Mouse (Mus musculus): Measurements from ENCODE around the gene Cdh20.

The Cdh20 gene

DNA sequence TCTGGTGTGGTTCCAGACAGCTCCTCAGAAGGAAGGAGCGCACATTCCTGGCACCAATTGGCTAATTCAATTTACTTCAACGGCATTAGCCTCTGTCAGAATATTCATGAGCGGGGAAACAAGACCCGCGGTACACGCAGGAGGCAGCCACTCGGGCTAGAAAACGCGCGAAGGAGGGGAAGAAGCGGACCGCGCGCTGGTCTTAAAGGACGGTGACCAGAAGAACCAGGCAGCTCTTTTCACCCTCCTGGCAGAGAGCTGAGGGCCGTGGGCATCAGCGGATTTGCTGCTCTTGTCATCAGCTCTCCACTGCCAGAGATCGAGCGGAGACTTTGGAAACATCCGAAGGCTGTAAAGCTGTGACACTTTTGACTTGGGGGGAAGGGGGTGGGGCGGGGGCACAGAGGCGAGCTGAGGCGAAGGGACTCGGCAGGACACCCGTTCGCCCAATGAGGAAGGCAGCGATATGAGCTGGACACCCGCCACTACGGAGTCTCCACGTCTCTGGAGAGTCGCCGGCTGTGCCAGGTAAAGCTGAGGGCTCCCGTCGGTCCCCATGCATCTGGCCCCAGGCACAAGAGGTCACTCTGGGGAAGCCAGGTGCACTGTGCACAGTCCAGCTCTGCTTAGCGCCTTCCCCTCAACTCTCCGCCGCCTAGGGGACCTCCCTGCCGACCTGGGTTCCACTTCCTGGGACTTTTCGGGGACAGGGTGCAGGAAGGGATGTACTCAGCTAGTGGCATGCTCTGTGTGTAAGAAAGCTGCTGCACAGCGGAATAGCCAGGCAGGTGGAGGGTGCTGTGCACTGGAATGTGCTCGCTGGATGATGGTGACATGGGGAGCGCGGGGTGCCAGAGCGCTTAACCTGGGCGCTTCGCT, at the start of gene Cdh20:
Gene Cdh20 (plus strand): TSS at position 159 of the 879 bp plus-strand sequence.
- DNase-seq (ENCODE audit: low spot score) = no peak

DNA sequence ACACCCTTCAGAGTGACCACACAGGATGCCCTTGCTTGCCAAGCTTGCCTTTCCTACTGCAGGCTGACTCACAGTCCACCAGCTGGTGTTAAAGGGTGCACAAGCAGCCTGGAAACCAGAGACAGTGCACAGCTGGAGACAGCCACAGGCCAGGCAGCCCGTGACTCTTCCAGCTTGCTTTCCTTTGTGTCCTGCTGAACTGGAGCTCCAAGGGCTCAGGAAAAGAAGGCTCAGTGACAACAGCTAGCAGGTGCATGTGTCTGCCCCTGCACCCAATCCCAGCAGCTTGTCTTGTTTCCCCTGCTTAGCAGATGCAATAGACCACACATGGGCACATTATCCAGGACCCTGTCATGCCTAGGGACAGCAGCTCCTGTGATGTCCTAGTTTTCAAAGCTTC, 21.5 kb upstream of the Cdh20 start:
- no peak for DNase-seq (ENCODE audit: low spot score)

DNA sequence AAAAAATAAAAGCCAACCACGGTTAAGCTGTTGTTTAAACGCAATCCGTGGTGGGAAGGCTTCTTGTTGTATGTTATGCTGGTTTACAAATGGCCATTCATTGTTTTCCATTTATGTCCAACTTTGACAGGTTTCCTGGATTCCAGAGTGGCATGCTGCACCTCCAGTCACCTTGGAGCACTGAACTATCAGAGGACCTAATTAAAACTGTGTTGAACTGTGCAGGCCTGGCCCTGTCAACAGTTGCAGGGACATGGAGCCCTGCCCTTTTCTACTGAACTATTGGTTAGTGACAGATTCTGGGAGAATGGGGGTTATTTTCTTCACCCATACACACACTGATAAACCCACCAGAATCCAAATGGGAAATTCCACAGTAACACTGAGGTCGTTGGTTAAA, 20.9 kb upstream of the Cdh20 start:
- DNase-seq (ENCODE audit: low spot score) = no peak

DNA sequence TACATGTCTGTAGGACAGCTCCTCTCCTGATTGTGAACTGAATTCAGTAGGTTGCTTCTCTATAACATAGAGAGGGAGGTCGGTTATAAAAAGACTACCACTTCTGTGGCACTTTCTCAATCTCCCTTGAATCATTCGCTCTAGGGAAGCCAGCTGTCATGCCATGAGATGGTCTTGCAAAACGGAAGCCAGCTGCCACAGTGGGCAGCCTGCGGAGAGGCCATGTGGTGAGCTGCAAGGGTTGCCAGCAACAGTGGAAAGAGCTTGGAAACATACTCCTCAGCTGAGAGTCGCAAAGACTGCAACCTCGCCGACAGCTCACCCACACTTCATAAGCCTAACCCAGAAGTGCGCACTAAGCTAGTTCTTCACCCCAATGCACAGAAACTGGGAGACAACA, 13.8 kb upstream of the Cdh20 start:
- no peak for DNase-seq (ENCODE audit: low spot score)

DNA sequence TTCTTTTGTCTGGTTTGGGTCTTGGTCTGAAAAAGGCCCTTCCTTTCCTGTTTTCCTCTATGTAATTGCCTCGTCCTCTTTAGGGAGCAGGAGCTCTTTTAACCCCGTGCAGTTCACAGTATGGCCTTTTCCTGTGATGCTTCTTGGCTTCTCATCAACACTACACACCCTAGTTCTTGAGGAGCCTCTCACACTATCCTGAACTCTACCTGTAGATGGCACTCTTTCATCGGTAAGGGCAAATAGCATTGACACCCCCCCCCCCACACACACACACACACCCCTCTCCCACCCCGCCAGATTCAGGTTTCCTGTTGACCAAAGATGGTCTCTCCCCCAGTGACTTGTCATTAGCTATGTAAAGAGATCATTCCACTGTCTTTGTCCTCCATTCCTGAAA, 12.4 kb upstream of the Cdh20 start:
- no peak for DNase-seq (ENCODE audit: low spot score)

DNA sequence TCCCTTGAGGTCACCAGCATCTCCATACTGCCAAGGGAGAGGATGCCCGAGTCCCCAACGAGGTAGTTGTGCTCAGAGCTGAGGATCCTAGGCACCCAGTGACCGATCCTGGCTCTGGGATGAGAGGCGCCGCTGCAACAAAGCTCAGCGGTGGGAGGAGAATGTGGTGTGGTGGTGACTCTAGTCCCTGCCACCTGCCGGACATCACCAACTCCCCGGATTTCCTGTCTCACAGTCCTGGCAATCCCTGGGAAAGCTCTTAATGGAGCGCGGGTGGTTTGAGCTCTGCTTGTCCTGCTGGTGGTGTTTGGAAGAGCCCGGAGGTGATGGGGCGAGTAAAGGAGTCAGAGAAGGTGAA, 900 bp downstream of the Cdh20 start:
- DNase-seq (ENCODE audit: low spot score) = no peak

DNA sequence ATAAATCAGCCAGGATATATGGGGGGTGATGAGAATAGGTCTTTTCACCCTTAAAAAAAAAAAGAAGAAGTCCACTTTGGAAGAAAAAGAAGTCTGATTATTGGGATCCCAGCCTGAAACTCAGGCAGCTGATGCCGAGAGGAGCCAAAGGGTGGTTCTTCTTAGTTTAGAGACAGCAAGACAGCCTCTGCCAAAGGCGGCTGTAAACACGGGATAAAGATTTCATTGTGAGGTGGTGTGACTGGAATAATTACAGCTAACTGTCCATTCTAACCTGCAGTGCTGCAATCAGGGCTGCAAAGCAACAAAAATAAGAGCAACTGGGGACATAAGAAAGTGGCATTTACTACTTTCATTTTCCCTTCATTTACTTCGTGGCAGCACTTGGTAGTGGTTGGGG, 3.6 kb downstream of the Cdh20 start:
- no peak for DNase-seq (ENCODE audit: low spot score)

DNA sequence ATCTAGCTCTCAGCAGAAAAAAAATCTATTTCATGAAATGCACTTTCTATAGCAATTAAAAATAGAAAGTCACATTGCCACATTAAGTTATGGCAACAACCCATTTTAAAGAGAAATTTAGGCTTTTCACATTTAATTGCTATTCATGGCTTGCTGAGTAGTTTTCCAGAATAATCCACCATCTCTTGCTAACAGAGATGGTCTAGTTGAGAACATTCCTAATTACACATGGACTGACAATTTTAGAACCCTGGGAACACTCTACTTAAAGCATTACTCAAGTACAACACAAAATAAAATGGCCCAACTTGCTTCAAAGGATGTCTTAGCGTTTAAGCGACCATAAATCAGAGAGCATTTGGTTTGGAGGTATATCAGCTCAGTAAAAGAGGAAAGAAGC, 4.9 kb downstream of the Cdh20 start:
- no peak for DNase-seq (ENCODE audit: low spot score)

DNA sequence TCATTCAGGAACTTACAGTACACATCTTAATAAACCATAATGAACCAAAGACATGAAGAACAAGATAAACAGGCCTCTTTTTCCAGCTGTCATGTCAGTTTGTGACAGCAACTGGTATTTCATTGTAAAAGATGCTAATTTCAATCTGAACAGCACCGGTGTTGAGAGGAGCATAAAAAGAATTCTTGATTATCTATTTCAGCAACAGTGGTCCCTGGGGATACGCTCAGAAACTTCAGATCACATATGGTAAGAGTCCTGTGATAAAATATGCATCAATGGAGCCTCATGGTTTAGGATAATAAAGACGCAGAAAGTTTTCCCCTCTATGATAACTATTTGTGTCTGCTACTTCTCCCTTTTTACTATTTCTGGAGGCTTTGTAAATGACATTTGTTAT, 25.2 kb downstream of the Cdh20 start:
- DNase-seq (ENCODE audit: low spot score) = no peak

DNA sequence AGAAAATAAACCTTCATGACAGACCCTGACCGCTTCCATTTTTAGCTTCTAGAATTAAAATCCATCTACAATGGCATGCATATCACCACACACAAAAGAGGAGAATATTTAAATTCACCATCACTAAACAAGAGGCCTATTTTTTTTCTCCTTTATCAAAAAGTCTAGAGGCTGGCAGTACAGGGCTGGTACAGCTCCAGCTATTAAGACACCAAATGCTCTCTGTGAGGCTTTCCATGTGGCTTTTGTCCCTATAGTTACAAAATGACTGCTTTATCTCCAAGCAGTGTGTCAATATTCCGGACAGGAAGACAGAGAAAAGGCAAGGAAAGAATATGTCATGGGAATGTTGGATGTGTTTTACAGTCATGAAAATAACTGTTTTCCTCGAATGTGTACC, 27.8 kb downstream of the Cdh20 start:
- DNase-seq (ENCODE audit: low spot score) = no peak

DNA sequence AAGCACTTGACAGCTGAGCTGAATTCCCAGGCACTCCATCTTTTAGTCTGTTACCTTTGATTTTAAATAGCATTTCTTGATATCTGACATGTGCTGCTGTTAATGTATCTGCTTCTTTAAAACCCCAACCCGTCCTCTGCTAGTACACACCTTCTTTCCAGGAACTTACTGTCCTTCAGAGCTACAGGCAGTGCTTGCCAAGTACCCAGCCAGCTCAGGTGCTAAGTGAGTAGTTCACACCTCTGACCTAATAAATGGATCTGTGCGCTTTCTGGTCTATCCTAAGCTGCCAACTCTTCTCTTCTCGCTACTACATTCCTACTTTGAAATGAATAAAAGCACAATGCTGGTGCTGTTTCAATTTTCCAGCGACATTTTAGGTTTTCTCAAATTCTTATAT, 28.8 kb downstream of the Cdh20 start:
- no peak for DNase-seq (ENCODE audit: low spot score)

DNA sequence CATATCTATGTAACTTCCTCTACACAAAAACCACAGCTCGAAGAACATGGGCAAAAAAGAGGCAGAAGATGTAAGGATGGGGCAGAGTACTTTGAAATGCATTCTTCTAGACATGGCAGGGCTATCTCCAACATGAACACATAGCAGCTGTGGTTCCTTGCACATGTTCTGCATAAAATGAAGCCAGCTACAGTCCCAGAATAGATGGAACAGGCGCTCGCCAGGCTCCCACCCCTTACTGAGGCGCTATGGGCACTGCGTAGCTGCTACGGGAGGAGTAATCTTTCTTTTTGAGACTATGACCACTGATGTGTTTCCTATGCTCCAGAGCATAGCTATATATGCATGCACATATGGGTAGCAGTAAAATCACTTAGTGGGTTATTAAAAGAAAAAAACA, 36.4 kb downstream of the Cdh20 start:
- DNase-seq (ENCODE audit: low spot score) = no peak

DNA sequence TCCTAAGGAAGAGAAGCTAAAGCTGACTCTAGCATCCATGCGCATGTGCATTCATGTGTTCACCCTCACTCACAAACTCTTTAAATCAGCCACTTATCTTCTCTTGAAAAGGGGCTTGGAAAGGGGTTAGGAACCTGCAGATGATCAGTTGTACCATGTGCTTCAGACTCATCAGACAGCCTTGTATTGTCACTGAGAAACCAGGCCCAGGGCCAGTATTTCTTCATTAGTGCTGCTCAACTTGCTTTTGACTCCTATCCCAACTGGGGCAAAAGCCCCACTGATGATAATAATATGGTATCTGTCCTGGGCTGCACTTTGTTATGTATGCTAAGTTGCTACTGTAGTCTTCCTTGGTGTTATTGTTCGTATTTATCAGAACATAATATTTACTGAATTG, 38.9 kb downstream of the Cdh20 start:
- DNase-seq (ENCODE audit: low spot score) = no peak

DNA sequence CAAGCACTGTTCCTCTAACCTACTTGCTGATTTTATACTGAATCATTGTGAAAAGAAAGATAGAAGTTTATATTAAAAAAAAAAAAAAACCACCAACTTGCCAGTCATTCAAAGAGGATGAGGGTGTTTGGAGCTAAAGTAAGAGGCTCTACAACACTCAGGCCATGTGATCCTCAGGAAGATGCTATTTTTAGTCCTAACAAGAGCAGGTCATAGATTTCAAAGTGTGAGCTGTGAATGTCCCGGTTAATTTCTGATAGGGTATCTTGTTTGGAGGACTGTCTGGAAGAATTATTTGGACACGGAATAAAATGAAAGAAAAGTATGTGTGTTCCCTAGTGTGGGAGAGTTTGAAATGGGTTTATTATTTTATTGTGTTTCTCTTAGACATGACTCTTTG, 49.2 kb downstream of the Cdh20 start:
- DNase-seq (ENCODE audit: low spot score) = no peak

DNA sequence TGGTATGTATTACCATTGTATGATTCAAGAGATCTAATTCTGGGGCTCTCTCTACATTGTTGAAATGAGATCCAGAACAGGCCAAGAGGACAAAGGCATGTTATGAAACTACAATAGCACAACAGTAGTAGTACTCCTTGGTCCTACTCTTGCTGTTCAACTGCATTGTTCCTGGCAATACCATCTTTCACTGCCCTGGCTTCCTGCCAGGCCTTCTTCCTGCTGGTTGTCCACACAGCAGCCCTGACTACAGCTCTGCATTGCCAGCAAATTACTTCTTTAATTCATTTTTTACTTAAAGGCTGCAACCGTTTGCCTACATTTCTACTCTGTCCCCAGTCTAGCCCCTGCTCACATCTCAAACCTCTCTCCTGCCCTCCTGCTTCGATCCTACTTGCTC, 59.8 kb downstream of the Cdh20 start:
- no peak for DNase-seq (ENCODE audit: low spot score)

DNA sequence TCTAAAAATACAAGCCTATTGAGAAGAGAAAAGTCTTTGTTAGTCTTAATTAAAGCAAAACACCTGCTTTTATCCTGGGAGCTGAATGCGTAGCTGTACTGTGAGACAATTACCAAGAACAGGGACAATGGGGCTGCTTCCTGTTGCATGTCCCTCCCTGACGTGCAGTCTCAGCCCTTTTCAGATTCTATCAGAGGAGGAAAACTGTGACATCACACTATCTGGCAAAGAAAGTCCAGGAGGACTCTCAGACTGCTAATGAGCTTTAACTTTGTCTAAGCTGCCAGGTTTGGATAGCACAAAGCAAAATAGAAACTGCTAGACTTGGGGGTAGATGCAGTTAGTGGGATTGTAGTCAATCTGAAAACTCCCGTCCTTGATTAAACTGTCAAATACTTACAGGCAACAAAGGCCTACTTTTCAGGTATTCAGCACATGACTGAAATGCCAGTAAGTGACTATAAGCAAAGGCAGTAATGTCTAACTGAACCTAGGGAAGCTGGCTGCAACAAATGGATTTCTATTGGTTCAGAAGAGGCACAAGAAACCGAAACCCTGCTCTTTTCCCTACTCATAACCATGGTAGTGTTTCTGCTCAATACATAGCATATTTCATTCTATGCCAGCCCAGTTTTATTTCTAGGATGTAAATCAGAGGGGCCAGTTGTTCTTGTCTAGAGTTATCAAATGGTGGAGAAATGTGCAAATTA, 70.0 kb downstream of the Cdh20 start:
- no peak for DNase-seq (ENCODE audit: low spot score)

DNA sequence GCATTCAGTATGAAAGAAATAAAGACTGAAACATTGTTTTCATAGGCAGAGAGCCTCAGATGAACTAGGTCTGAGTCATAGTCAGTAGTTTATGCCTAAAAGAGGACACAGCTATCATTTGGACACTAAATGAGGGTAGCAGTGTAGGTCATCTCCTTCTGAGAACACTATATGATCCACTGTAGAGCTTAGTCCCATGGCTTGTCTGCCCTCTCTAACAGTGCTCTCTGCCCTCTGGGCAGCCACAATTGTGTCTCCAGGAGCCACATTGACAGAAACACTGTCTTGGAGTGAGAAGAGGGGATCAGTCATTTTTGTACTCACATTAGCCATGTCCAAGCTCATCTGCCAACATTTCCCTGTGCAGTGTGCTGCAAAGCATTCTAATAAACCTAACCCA, 70.7 kb downstream of the Cdh20 start:
- no peak for DNase-seq (ENCODE audit: low spot score)

DNA sequence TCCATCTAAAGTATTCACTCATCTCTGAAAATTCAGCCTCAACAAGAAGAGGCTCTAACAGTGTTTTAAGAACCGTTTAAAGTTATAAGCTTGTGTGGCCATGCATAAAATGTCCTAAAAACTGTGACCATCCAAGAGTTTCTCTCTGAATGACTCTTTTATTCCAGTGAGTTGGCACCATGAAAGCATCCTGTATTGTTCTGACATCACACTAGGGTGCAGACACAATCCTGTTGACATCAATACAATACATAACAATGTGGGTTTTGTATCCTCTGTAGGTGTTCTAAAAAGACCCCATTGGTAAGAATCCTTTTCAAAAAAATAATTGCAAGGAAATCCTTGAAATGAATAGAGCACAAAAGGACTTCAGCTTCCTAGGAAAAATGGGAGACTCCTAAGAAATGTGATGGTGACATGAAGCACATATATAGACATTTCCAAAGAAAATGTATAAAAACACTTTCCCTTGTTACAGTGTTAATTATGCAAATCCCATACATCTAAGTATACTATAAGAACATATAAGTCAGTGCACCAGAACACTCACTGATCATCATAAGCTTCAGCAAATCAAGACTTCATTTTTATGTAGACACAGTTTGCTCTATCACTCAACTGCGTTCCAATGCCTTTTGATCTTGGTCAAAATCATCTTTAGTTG, 80.1 kb downstream of the Cdh20 start:
- no peak for DNase-seq (ENCODE audit: low spot score)

DNA sequence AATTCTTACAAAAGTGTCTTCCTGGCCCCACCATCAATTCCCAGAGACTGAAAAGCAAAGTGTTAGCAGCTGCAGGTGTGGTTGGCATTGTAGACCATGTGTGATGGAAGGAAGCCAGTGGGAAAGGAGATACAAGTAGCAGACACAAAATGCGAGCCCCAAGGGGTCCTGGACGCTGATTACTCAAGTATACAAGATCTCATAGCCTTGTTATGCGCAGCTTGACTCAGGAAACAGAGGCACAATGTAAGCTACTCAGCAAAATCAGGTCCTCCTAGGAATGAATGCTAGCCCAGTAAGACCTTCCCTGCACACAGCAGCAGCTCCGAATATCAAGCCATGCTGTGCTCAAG, 80.6 kb downstream of the Cdh20 start:
- no peak for DNase-seq (ENCODE audit: low spot score)

DNA sequence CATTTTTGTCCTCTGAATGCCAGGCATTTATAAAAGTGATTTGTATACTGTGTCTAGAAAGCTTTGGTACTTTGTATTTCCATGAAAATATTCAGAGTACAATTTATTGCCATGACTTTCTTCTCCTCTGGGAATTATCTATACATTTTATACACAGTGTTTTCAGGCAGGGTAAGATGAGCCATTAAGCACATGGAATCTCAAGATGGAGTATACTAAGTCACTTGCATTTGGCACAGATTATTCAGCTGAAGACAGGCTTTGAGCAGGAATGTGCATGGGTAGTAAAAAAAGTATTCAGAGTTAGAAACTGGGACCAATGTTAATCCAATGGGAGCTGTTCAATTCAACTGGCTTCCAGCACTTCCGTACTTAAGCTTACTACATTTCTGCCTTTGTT, 109.1 kb downstream of the Cdh20 start:
- no peak for DNase-seq (ENCODE audit: low spot score)

DNA sequence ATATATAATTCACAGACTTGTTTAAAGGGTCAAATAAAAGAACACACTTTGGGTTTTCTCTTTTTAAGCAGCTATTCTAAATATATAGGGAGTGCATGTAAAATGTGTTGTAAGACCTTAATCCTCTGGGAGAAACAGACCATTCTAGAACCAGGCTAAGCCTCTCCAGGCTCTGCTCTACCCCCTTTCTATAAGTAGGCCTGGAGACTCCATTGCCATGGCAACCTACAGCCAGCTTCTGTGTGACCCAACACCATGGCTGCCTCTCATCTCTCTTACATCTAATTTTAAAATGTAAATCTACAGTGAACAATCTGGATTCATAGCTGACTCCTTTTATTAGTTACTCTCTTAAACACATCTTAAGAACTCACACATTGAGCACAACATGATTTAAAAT, 133.5 kb downstream of the Cdh20 start:
- no peak for DNase-seq (ENCODE audit: low spot score)

DNA sequence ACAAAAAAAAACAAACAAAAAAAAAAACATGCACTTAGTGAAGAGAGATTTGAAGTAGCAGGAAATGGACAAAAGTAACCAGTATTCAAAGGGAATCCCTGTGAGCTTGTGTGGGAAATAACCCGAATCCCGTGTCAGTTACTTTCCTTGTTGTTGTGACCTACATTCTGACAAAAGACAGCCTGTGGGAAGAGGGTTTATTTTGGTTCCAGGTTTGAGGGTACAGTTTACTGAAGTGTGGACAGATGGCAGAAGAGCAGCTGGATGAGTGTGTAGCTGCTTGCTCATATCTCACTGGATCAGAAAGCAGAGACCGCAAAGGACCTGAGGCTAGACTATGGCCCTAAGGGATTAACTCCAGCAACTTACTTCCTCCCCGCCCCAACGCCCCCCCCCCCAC, 135.1 kb downstream of the Cdh20 start:
- no peak for DNase-seq (ENCODE audit: low spot score)

DNA sequence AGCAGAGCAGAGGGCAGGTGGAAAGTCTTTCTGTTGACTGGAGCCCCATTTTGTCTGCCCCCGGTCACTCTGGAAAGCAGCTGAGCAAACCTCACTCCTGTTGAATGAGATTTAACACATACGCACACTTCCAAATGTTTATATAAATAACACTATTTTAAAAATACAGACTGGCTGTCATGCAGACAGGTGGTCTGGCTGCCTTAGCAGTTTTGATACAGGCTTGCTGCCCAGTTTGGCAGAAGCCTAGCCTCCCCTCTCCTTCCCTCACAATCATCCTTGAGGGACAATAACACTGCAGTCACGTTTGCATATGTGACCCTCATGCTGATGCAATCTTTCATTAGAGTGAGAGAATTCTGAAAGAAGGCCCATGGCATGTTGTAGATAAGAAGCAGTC, 144.1 kb downstream of the Cdh20 start:
- no peak for DNase-seq (ENCODE audit: low spot score)
